Mouse (Mus musculus): ENCODE data around the gene Tmem132c.

Tmem132c gene

GRCm38 (mm10) chr5:127282539-127283123, 41.0 kb downstream of the Tmem132c start:
- no peak for DNase-seq (ENCODE audit: low spot score)

- no peak for DNase-seq (ENCODE audit: low spot score)
Measured at GRCm38 (mm10) chr5:127286886-127287285, 45.3 kb downstream of the Tmem132c start.

GRCm38 (mm10) chr5:127289659-127290058, 48.1 kb downstream of the Tmem132c start:
- DNase-seq (ENCODE audit: low spot score), result no peak

- peak; percentile 36 for DNase-seq (ENCODE audit: low spot score)
Measured at GRCm38 (mm10) chr5:127290461-127291250, 49.0 kb downstream of the Tmem132c start.

GRCm38 (mm10) chr5:127291581-127291980, 50.0 kb downstream of the Tmem132c start:
- no peak for DNase-seq (ENCODE audit: low spot score)

- DNase-seq (ENCODE audit: low spot score), result no peak
Measured at GRCm38 (mm10) chr5:127293698-127294097, 52.1 kb downstream of the Tmem132c start.

- DNase-seq (ENCODE audit: low spot score), result peak; percentile 63
Measured at GRCm38 (mm10) chr5:127297461-127297860, 55.9 kb downstream of the Tmem132c start.

GRCm38 (mm10) chr5:127298060-127298459, 56.5 kb downstream of the Tmem132c start:
- peak; percentile 63 for DNase-seq (ENCODE audit: low spot score)

GRCm38 (mm10) chr5:127299010-127299409, 57.4 kb downstream of the Tmem132c start:
- peak; percentile 76 for DNase-seq (ENCODE audit: low spot score)

- DNase-seq (ENCODE audit: low spot score), result no peak
Measured at GRCm38 (mm10) chr5:127300597-127301254, 59.1 kb downstream of the Tmem132c start.

GRCm38 (mm10) chr5:127305312-127305711, 63.7 kb downstream of the Tmem132c start:
- no peak for DNase-seq (ENCODE audit: low spot score)

GRCm38 (mm10) chr5:127305719-127306118, 64.1 kb downstream of the Tmem132c start:
- DNase-seq (ENCODE audit: low spot score), result peak; percentile 59

GRCm38 (mm10) chr5:127306726-127307125, 65.1 kb downstream of the Tmem132c start:
- no peak for DNase-seq (ENCODE audit: low spot score)

GRCm38 (mm10) chr5:127310318-127311004, 68.9 kb downstream of the Tmem132c start:
- DNase-seq (ENCODE audit: low spot score), result peak; percentile 81

- no peak for DNase-seq (ENCODE audit: low spot score)
Measured at GRCm38 (mm10) chr5:127311005-127311331, 69.4 kb downstream of the Tmem132c start.

- no peak for DNase-seq (ENCODE audit: low spot score)
Measured at GRCm38 (mm10) chr5:127313634-127314033, 72.0 kb downstream of the Tmem132c start.

GRCm38 (mm10) chr5:127319096-127319779, 77.6 kb downstream of the Tmem132c start:
- peak; percentile 83 for DNase-seq (ENCODE audit: low spot score)

- DNase-seq (ENCODE audit: low spot score), result peak; percentile 58
Measured at GRCm38 (mm10) chr5:127324645-127325044, 83.0 kb downstream of the Tmem132c start.

- DNase-seq (ENCODE audit: low spot score), result peak; percentile 79
Measured at GRCm38 (mm10) chr5:127336048-127336907, 94.7 kb downstream of the Tmem132c start.

GRCm38 (mm10) chr5:127336908-127337265, 95.3 kb downstream of the Tmem132c start:
- peak; percentile 54 for DNase-seq (ENCODE audit: low spot score)

GRCm38 (mm10) chr5:127339016-127339435, 97.4 kb downstream of the Tmem132c start:
- peak; percentile 59 for DNase-seq (ENCODE audit: low spot score)
